Mouse (Mus musculus) urinary bladder, postnatal 10 days (tissue): ENCODE results near the gene Rev1.
"Not testable (repeated sequence)": the region's sequence is repeated elsewhere in the genome, so short reads cannot be mapped to it uniquely, and the experiment has no call there.

Experiments
- DNase-seq: peaks from one replicate; pipeline ENCODE4 v3.0.0; 2022; ENCODE audit warnings: low spot score

Gene Rev1

DNA sequence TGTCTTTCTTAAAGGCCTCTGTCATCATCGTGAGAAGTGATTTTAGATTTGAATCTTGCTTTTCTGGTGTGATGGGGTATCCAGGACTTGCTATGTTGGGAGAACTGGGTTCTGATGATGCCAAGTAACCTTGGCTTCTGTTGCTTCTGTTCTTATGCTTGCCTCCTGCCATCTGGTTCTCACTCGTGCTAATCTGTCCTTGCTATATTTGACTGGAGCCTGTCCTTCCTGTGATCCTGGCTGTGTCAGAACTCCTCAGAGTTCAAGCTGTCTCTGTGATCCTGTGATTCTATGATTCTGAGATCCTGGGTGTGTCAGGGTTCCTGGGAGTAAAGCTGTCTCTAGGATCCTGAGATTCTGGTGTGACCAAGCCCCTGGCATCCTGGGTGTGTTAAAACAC lies 67.4 kb downstream of the Rev1 start:
- DNase-seq = not testable (repeated sequence)

DNA sequence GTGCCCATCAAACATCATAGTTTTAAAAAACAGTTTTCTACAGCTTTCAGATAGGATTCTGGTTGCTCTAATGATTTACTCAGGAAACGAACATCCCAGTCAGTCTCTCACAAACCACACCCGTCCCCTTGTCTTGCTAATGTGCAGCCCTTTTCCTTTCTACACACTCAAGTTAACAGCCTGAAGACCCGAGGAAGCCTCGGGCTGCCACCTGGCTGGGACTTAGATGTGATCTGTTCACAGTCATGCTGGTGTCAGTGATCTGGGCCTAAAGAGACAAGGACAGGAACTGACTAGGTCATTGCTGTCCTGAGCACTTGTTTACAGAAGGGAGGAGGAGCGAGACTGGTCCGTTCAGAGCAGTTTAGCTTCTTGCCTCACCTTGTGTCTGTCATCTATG lies 71.2 kb downstream of the Rev1 start:
- DNase-seq = no peak

DNA sequence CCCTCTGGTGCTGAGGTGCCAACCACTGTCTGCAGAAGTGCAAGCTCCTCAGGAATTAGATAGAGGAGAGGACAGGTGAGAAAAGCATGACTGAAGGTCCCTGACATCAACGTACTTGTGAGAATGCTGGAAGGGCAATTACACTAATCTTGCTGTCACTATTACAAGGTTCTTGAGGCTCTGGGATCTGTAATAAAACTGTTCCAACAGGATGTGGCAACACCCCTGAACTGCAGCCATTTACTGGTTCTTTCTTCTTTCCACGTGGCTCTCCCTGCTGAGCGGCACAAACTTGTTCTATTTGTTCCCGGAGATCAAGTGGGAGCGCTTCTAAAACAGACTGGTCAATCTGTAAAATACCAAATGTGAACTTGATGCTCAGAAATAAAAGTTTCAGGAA lies 74.4 kb downstream of the Rev1 start:
- DNase-seq = no peak

DNA sequence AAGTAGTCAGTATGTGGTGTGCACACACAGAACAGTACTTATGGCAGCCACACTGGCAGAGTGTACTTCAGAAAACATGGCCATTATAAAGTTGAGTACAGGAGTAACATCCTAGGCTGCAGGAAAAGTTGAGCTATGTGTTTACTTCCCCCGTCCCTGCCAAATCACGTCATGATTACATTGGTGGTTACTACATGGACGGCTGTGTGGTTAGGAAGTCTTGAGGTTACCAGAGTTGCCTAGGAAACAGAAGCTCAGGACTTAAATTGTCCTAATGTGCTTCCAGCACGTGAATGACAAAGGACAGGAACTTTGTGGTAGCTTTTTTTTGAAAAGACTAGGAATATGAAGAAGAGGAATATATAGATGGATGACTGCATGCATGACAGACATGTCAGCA lies 80.0 kb downstream of the Rev1 start:
- DNase-seq = no peak

DNA sequence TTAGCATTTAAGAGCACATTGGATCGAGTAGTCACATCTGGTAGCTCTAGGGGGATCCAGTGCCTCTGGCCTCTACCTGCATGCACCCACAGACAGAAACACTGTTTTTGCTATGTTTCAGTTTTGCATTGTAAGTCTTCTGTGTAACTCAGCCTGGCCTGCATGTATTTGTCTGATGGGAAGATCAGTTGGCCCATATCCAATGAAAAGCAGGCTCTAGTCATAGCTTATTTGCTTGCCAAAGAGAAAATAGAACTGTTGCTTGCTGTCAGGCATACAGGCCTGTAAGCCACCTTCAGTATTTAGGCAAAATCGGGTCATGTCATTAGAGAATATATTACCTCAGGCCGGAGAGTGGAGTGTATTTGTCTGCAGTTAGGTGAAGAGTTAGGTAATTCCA lies 81.5 kb downstream of the Rev1 start:
- DNase-seq = no peak

DNA sequence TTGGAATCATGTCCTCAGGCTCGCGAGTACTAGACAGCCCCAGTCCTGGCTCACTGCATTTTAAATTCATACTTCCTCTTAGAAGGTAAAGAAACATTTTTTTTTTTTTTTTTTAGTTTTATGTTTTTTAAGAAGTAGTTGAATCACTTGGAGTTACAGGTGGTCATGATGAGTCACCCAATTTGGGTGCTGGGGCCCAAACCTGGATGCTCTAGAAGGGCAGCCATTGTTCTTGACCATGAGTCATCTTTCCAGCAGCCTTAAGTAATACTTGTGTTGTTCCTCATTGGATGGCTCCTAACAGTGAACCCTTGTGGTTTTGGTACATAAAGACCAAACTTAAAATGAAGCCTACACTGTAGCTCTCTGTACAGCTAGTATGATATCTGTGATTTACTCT lies 90.7 kb downstream of the Rev1 start:
- no peak for DNase-seq

DNA sequence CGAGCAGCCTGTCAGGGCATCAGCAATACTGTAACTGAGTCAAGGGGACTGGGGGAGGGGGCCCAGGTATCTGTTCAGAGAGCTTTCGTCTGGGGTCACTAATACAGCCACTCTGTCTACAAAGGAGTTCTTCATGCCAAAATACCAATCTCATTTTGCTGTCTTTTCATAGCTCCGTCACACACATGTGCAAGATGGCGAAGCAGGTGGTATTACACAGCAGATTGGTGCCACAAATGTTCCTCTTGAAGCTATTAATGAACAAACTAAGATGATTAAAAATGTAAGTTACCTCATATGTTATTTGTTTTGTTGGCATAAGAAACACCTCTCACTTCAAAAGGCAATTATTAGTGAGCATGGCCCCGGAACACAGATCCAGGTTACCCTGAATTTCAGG lies 92.2 kb downstream of the Rev1 start:
- no peak for DNase-seq

DNA sequence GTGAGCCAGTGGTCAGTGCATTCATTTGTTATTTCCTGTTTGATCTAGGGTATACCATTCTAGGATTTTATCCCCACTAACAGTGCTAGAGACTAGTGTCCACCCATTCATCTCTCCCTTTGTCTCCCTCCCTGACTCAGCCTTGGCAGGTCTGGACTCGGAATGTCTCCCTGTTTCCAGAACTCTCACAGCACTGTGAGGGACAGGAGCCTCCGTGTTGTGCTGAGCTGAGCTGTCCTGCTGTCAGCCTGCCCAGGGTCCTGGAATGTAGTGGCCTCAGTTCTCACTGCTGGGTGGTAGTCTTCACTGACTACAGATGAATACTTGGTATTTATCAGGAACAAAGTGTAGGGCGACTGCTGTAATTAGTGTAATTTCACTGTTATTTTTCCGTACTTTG lies 94.1 kb downstream of the Rev1 start:
- DNase-seq = no peak

DNA sequence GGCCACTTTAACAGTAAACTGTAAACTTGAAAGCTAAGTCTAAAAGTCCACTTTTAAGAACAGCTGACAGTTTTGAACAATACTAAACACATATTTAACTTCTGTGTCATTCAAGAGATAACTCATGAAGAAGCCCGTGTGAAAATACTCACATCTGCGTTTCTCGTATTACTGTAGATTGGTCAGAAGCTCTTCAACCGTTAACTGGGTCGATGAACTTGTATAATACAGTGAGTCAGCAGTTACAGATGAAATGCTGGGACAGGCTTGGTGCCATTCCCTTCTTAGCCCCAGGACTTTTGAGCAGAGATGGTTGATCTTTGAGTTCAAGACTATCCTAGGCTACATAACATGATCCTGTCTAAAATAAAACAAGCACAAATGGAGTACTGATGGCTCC lies 98.2 kb downstream of the Rev1 start:
- no peak for DNase-seq

DNA sequence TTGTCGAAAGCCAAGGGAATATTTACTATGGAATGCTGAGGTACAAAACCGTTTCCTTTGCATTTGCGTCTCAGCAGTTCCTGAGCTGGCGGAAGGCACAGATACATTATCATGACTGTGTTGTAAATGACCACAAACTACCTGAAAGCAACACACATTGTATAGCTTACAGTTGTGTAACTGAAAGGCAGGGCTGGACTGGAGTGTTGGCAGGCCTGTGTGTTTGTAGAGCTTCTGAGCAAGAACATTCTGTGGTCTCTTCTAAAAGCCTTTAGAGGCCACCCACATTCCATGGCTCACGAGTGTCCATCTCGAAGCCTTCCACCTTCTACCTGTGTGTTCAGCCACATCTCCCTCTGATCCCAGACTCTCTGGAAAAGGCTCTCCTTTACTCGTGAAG lies 102.3 kb downstream of the Rev1 start:
- no peak for DNase-seq

DNA sequence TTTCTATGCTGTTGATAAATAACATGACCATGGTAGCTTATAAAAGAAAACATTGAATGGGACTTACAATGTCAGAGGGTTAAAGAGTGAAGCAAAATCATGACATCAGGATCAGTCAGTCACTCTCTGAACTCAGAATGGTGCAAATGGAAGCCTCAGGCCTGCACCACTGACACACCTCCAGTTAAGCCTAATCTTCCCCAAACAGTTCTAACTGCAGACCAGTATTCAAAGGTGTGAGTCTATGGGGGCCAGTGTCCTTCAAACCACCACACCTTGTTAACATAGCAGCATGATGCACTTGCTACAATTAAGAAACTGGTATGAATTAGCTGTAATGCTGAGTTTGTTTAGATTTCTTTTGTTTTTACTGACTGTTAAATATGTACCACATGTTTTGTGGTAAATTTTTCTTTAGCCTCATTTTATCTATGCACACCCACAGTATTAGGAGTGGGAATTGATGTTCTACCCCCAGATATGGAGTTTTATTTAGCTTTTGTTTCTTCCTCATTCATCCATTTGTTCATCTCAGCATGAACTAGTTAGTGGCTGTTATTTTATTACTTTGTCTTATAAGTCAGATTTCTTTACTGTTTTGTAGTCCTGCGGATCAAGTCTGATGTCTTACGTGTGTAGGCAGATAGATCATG lies 114.9 kb downstream of the Rev1 start:
- DNase-seq = no peak

DNA sequence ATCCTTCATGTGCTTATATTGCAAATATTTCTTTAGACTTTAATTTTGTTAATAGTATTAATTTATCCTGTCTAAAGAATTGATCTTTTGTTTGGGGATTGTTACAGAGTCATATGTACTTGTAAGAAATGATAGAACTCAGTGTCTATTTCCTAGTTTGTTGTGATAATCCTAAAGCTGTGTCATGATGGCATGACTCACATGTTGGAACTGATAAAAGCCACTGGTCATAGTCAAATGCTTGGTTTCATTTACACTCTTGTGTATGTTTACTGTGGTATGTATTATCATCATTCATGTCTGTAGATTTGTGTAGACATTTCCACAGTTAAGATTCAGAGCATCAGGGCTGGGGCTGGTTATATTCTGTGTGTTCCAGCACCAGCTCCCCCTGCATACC lies 117.1 kb downstream of the Rev1 start:
- DNase-seq = no peak

DNA sequence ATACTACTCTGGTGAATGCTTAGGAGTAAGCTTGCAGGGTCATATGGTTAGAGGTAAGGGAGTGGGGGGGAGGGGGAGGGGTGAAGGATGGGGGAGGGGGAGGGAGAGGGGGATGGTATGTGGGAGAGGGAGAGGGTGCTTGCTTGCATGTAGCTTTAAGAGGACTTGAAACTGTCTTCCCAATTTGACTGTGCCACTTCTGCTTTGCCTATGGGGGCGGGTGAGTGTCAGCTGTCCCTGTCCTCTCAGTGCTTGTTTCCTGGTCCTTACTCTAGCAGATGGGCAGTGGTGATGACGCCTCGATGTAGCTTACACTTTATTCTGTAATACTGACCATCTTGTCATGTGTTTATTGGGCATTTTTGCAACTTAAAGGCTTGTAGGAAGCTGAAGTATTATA lies 117.5 kb downstream of the Rev1 start:
- DNase-seq = no peak

DNA sequence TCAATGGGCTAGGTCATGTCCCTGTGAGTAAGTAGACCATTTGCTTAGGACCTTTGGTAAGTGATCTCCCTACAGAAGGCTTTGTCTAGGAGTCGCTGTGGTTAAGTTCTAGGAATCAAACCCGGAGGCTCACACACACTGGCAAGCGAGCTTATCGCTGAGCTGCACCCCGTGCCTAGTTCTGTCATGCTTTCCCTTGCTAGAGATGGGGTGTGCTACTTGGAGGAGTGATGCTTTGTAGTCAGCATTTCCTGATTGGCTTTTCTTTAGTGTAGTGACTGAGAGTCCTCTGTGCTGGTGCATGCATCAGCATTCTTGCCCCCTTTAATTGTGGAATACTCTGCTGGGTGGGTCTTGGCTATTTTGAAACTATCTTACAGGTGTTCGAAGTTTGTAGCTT lies 118.0 kb downstream of the Rev1 start:
- DNase-seq = no peak

DNA sequence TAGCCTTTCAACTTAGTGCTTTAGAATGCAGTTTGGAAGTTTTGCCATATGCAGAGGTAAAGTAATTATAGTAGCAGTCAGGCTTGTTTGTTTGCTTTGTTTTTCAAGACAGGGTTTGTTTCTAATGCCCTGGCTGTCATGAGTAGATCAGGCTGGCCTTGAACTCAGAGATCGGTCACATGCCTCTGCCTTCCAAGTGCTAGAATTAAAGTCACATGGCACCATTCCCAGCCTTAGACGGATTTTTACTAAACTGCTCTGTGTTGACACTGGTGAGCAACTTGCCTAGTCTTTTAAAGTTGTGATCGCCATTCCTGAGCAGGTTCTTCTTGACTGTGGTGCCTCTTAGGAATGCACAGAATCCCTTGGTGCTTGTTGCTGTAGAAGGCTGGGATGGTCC lies 122.9 kb downstream of the Rev1 start:
- DNase-seq = no peak

DNA sequence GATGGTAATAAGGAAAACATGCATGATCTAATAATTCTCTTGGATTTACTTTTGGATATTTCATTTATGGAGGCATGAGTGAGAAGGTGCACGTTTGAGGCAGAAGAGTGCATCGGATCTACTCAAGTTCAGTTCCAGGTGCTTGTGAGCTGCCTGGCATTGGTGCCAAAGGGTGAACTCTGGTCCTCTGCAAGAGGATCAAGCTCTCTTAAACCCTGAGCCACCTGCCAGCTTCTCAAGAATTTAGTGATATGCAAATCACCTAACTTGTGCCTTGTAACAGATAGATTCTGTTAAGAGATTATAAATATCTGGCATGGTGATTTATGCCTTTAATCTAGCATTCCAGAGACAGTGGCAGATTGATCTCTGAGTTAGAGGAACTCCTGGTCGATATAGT lies 126.6 kb downstream of the Rev1 start:
- DNase-seq = no peak
